Mouse (Mus musculus): Measurements from ENCODE around the gene Gm17604.

DNA sequence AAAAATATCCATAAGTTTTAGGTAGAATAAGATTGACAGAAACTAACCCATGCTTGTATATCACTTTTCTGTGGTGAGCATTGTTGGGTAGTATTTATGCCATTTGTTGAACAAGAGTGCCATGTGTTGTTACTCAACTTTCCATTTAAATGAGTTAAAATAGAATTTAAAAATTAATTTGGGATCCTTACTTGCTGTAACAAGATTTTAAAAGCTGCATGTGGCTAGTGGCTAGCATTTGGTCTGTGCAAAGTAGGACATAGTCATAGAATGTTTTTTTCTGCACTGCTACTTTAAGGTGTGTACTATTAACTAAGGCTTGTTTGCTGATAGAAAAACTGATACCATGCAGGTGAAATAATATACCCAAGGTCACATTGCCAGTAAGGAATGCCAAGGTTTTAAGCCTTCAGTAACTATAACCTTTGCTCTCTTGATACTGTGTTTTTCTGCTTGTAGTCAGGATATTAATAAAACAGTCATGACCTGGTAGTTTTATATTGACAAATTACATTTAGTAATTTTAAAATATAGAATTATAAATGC is at the start of gene Gm17604:
- TF ChIP-seq CTCF (IDR thresholded peaks at IDR 0.05; ENCODE audit: borderline replicate concordance, extremely low read depth, insufficient read depth, insufficient read length) (no peak), POLR2A (IDR thresholded peaks at IDR 0.05; ENCODE audit: borderline replicate concordance, extremely low read depth, insufficient read depth, insufficient read length, poor library complexity, severe bottlenecking) (no peak)
